Comparison of ENCODE assay signal across 8 mouse cellular contexts in genomic region chr5:64812124-64812982, GRCm38 (mm10). TPM values are rescaled to one million over a fixed set of nuclear protein-coding genes. Genes with fewer than 3 reads are reported as not detected.
DNase-seq lines count a peak whose midpoint lies in the region; ATAC-seq and TF ChIP-seq lines count a peak whose summit lies in the region.

No protein-coding gene starts in this region.

- peak; percentile 94 for DNase-seq in MEL (ENCODE audit: low read depth, low spot score)
- DNase-seq in brain, adult 2 months (ENCODE audit: low read depth, low spot score) = peak; percentile 47
- peak; percentile 76 to 77 for DNase-seq in gastrocnemius, adult 8-10 months (ENCODE audit: low spot score in 2 of 2)
- peak; percentile 91 for DNase-seq in testis, postnatal 10 days (ENCODE audit: low spot score)
- DNase-seq in left cerebral cortex, adult 11 months (ENCODE audit: low spot score) = no peak

- no peaks in the 10 kb centered on the region for H3K27me3 ChIP-seq in MEL (ENCODE audit: control insufficient read depth in 1 of 2, insufficient read depth in 2 of 2, low read length in 2 of 2)
- no peaks in the 10 kb centered on the region for H3K27me3 ChIP-seq in hindbrain, embryonic 16.5 days (replicated peaks; ENCODE audit: control insufficient read depth, insufficient read depth, low read length)
- H3K27me3 ChIP-seq in liver, embryonic 12.5 days (replicated peaks) = no peaks in the 10 kb centered on the region
- no peaks in the 10 kb centered on the region for H3K27me3 ChIP-seq in myocyte (ENCODE audit: control insufficient read depth, insufficient read depth, insufficient read length)

- no peak for TF ChIP-seq CTCF in MEL (IDR thresholded peaks at IDR 0.05 in 2 of 3, conservative IDR thresholded peaks at IDR 0.05 in 1 of 3; ENCODE audit: control insufficient read depth in 1 of 3, insufficient read depth in 1 of 3, low read depth in 2 of 3, low read length in 3 of 3, poor library complexity in 1 of 3, severe bottlenecking in 1 of 3)

- WGBS in hindbrain, embryonic 16.5 days = 22% methylated on average over 22 of the region's 22 CpGs
- WGBS in liver, embryonic 12.5 days (ENCODE audit: insufficient replicate concordance) = 2% methylated on average over 22 of the region's 22 CpGs

- H3ac ChIP-seq in myocyte (ENCODE audit: control insufficient read depth, insufficient read length) = no peak overlapping the region

- peaks cover 4 to 28% of the 10 kb centered on the region in 2 experiments; a peak in 3 of 4 replicates for H3K4me1 ChIP-seq in MEL (ENCODE audit: control insufficient read depth in 1 of 2, insufficient read depth in 2 of 2, low read length in 2 of 2)
- H3K4me1 ChIP-seq in hindbrain, embryonic 16.5 days (ENCODE audit: control insufficient read depth, insufficient read depth, low read depth, low read length) = peaks cover 28% of the 10 kb centered on the region
- H3K4me1 ChIP-seq in liver, embryonic 12.5 days = peaks cover 94% of the 10 kb centered on the region

- H3K79me2 ChIP-seq in MEL (ENCODE audit: control insufficient read depth, insufficient read depth, low read length, poor library complexity) (peaks cover 27% of the 10 kb centered on the region), myocyte (ENCODE audit: control insufficient read depth, insufficient read depth) (peaks cover 89% of the 10 kb centered on the region)

- no peak for ATAC-seq in hindbrain, embryonic 16.5 days
- peak; percentile 75 for ATAC-seq in liver, embryonic 12.5 days

- TF ChIP-seq EP300 in MEL (IDR thresholded peaks at IDR 0.05; ENCODE audit: low read depth in 1 of 2, low read length in 2 of 2) = peak; percentile 24 to 55

- TF ChIP-seq POLR2A in MEL (IDR thresholded peaks at IDR 0.05; ENCODE audit: control insufficient read depth in 1 of 2, insufficient read depth in 1 of 2, low read depth in 1 of 2, low read length in 2 of 2, poor library complexity in 1 of 2) = peak in 1 of 2 experiments; percentile 61; a peak in 2 of 4 replicates
- TF ChIP-seq POLR2A in myocyte (IDR thresholded peaks at IDR 0.05; ENCODE audit: insufficient read length, low read depth) = no peak

- H3K4me3 ChIP-seq in MEL (ENCODE audit: control insufficient read depth in 1 of 2, insufficient read depth in 1 of 2, low read depth in 2 of 2, low read length in 2 of 2) (peak overlapping the region; percentile 47 to 65), myocyte (peak overlapping the region; percentile 32)
- H3K4me3 ChIP-seq in hindbrain, embryonic 16.5 days (ENCODE audit: low read length) = no peak overlapping the region
- H3K4me3 ChIP-seq in liver, embryonic 12.5 days = peak overlapping the region; percentile 100

- no peaks in the 10 kb centered on the region for H3K9me3 ChIP-seq in MEL (replicated peaks; ENCODE audit: insufficient read depth, low read length)
- no peaks in the 10 kb centered on the region for H3K9me3 ChIP-seq in hindbrain, embryonic 16.5 days (ENCODE audit: control insufficient read depth, low read length)
- no peaks in the 10 kb centered on the region for H3K9me3 ChIP-seq in liver, embryonic 12.5 days (replicated peaks)

- H3K27ac ChIP-seq in MEL (ENCODE audit: control insufficient read depth, low read depth, low read length) = peak overlapping the region; percentile 99
- H3K27ac ChIP-seq in hindbrain, embryonic 16.5 days (ENCODE audit: low read depth, low read length) = peak overlapping the region; percentile 53; the same call in 1 of the 2 replicates
- H3K27ac ChIP-seq in liver, embryonic 12.5 days = peak overlapping the region; percentile 97

- peak overlapping the region; percentile 82 for H3K9ac ChIP-seq in MEL (ENCODE audit: control insufficient read depth, low read depth, low read length, poor library complexity, severe bottlenecking)
- 0 out of 2 replicates have a peak overlapping the region, but pooled peaks have one; percentile 39 for H3K9ac ChIP-seq in hindbrain, embryonic 16.5 days (ENCODE audit: low read depth, low read length)
- H3K9ac ChIP-seq in liver, embryonic 12.5 days = peak overlapping the region; percentile 99

- H3K36me3 ChIP-seq in MEL (ENCODE audit: control insufficient read depth in 1 of 2, insufficient read depth in 2 of 2, low read length in 2 of 2) (peaks cover 0 to 31% of the 10 kb centered on the region in 2 experiments; a peak in 2 of 4 replicates), myocyte (ENCODE audit: control insufficient read depth, insufficient read depth) (peaks cover 15% of the 10 kb centered on the region)
- 0 out of 2 replicates have a peak, but pooled peaks cover 2% of the 10 kb centered on the region for H3K36me3 ChIP-seq in hindbrain, embryonic 16.5 days (ENCODE audit: control insufficient read depth, insufficient read depth, low read length)
- peaks cover 65% of the 10 kb centered on the region for H3K36me3 ChIP-seq in liver, embryonic 12.5 days

- H3K4me2 ChIP-seq in hindbrain, embryonic 16.5 days (ENCODE audit: low read length) = peak overlapping the region; percentile 11; the same call in 1 of the 2 replicates
- H3K4me2 ChIP-seq in liver, embryonic 12.5 days = peak overlapping the region; percentile 97
- peak overlapping the region; percentile 95 for H3K4me2 ChIP-seq in myocyte (ENCODE audit: low read depth)

- TF ChIP-seq RAD21 in MEL (IDR thresholded peaks at IDR 0.05; ENCODE audit: low read depth, low read length) = peak; percentile 20

TF ChIP-seq in MEL, 35 proteins besides CTCF, POLR2A, EP300 and RAD21 (continues in another document):
- TF ChIP-seq ZC3H11A (IDR thresholded peaks at IDR 0.05; ENCODE audit: low read depth, low read length) = peak; percentile 15; the same call in 1 of the 2 replicates
- TF ChIP-seq GATA1 (IDR thresholded peaks at IDR 0.05; ENCODE audit: low read depth, low read length) = peak; percentile 73
- TF ChIP-seq TCF12 (IDR thresholded peaks at IDR 0.05; ENCODE audit: low read depth, low read length) = peak; percentile 53
- no peak for TF ChIP-seq NRF1 (IDR thresholded peaks at IDR 0.05; ENCODE audit: insufficient read depth, low read depth, low read length, poor library complexity, severe bottlenecking)
- no peak for TF ChIP-seq JUND (IDR thresholded peaks at IDR 0.05; ENCODE audit: low read depth, low read length)
- no peak for TF ChIP-seq TAL1 (IDR thresholded peaks at IDR 0.05; ENCODE audit: low read length)
- 0 out of 2 replicates have a peak, but pooled peaks have one; percentile 8 for TF ChIP-seq MYB (IDR thresholded peaks at IDR 0.05; ENCODE audit: low read depth, low read length)
- no peak for TF ChIP-seq USF1 (IDR thresholded peaks at IDR 0.05; ENCODE audit: low read depth, low read length)
- no peak for TF ChIP-seq MEF2A (IDR thresholded peaks at IDR 0.05; ENCODE audit: extremely low read depth, insufficient replicate concordance, low read depth, low read length, poor library complexity, severe bottlenecking)
- peak; percentile 52; the same call in 1 of the 2 replicates for TF ChIP-seq TBP (IDR thresholded peaks at IDR 0.05; ENCODE audit: low read depth, low read length)
- TF ChIP-seq ETS1 (IDR thresholded peaks at IDR 0.05; ENCODE audit: low read depth, low read length) = peak; percentile 73
- TF ChIP-seq MAZ (IDR thresholded peaks at IDR 0.05; ENCODE audit: low read depth, low read length) = peak; percentile 25
- TF ChIP-seq HCFC1 (IDR thresholded peaks at IDR 0.05; ENCODE audit: low read depth, low read length) = peak; percentile 28
- 0 out of 2 replicates have a peak, but pooled peaks have one; percentile 8 for TF ChIP-seq ZNF384 (IDR thresholded peaks at IDR 0.05; ENCODE audit: low read depth, low read length)
- peak; percentile 56 for TF ChIP-seq SIN3A (IDR thresholded peaks at IDR 0.05; ENCODE audit: low read length)
- TF ChIP-seq ELF1 (IDR thresholded peaks at IDR 0.05; ENCODE audit: low read depth, low read length) = 0 out of 2 replicates have a peak, but pooled peaks have one; percentile 4

TF ChIP-seq in myocyte, 11 proteins besides CTCF, POLR2A, EP300 and RAD21:
- TF ChIP-seq POLR2AphosphoS2 (IDR thresholded peaks at IDR 0.05; ENCODE audit: insufficient read length, low read depth) = peak; percentile 50
- TF ChIP-seq MYOG (IDR thresholded peaks at IDR 0.05; ENCODE audit: control insufficient read depth in 1 of 3, insufficient read depth in 1 of 3, insufficient read length in 2 of 3, low read depth in 2 of 3) = no peak
- 0 out of 2 replicates have a peak, but pooled peaks have one; percentile 31 for TF ChIP-seq CEBPB (IDR thresholded peaks at IDR 0.05; ENCODE audit: insufficient read depth, poor library complexity, severe bottlenecking)
- TF ChIP-seq TCF3 (IDR thresholded peaks at IDR 0.05; ENCODE audit: insufficient read length, low read depth) = no peak
- TF ChIP-seq E2F4 (IDR thresholded peaks at IDR 0.05; ENCODE audit: insufficient read depth) = no peak

RNA-seq across cellular contexts. Expression of gene Klf3, which starts 9.2 kb away (rescaled TPM):
- total RNA-seq in MEL (2012; rRNA removed) = 7.1 and 8.4 TPM in 2 replicates
- polyA plus RNA-seq in MEL (2012; ENCODE audit: insufficient read depth in 1 of 2, insufficient read length in 2 of 2, low read depth in 1 of 2, low replicate concordance in 2 of 2, missing spikeins in 1 of 2) (10 to 100 TPM; 39.7 to 72.2 TPM), myocyte (2012; fragmentation: generic; extraction: Trizol) (27.4 TPM)
- 10 to 100 TPM in 2 of 4 experiments, 1 to 10 TPM in 2; 6.7 to 16.3 (median 10.1) TPM for total RNA-seq in gastrocnemius, adult 8-10 months (2022)
- polyA plus RNA-seq in hindbrain, embryonic 16.5 days (2015; fragmentation: Nextera tagmentation; extraction: Ambion mirVana) = 23.7 and 23.8 TPM in 2 replicates
- polyA plus RNA-seq in liver, embryonic 12.5 days (2016; fragmentation: Nextera tagmentation; extraction: Ambion mirVana) = 91.2 and 105 TPM in 2 replicates

Comparison
In these comparisons a context has a peak if more than half of its experiments do, and no peak if none do; other contexts are left out.
1. H3K9ac ChIP-seq: peak in every context shown above with its lines; median percentile 99 in liver, embryonic 12.5 days; 82 in MEL; 39 in hindbrain, embryonic 16.5 days.
2. H3K4me2 ChIP-seq: peak in every context shown above with its lines; median percentile 97 in liver, embryonic 12.5 days; 95 in myocyte; 11 in hindbrain, embryonic 16.5 days.